Mouse (Mus musculus) myocyte (in vitro differentiated cells): ENCODE results near the gene Zbtb43. TPM values are rescaled to one million over a fixed set of nuclear protein-coding genes. Genes with fewer than 3 reads are reported as not detected.

ENCODE experiments used
- H3K27me3 ChIP-seq: one replicate; pipeline ENCODE4 v1.6.1; 2011; ENCODE audit not compliant: control insufficient read depth, insufficient read depth, insufficient read length
- H3K36me3 ChIP-seq: one replicate; pipeline ENCODE4 v1.6.1; 2011; ENCODE audit not compliant: control insufficient read depth, insufficient read depth
- H3K4me2 ChIP-seq: one replicate; pipeline ENCODE4 v1.6.1; 2011; ENCODE audit warnings: low read depth, control low read depth
- H3K4me3 ChIP-seq: one replicate; pipeline ENCODE4 v1.5.1; 2011; ENCODE audit warnings: mild to moderate bottlenecking, control low read depth, moderate library complexity
- H3K79me2 ChIP-seq: one replicate; pipeline ENCODE4 v1.6.1; 2011; ENCODE audit not compliant: control insufficient read depth, insufficient read depth
- H3ac ChIP-seq: one replicate; pipeline ENCODE4 v1.6.1; 2011; ENCODE audit not compliant: control insufficient read depth, insufficient read length
- CEBPB ChIP-seq: IDR thresholded peaks from 2 replicates; pipeline ENCODE4 v1.6.1; 2011; ENCODE audit warnings: mild to moderate bottlenecking, moderate library complexity; ENCODE audit not compliant: poor library complexity, insufficient read depth, severe bottlenecking
- E2F4 ChIP-seq: IDR thresholded peaks from one replicate; pipeline ENCODE4 v1.6.1; 2011; ENCODE audit warnings: mild to moderate bottlenecking, control low read depth, moderate library complexity; ENCODE audit not compliant: insufficient read depth
- MAX ChIP-seq: IDR thresholded peaks from one replicate; pipeline ENCODE4 v1.6.1; 2011; ENCODE audit warnings: low read depth, mild to moderate bottlenecking, control low read depth
- MYOD1 ChIP-seq, 3 experiments: IDR thresholded peaks; one replicate each; pipeline ENCODE4 v1.6.1; 2011; ENCODE audit warnings: control low read depth in 2 of 3, low read depth in 2 of 3, mild to moderate bottlenecking in 2 of 3, moderate library complexity in 1 of 3; ENCODE audit not compliant: insufficient read length in 2 of 3, control insufficient read depth in 1 of 3
- MYOG ChIP-seq, 3 experiments: IDR thresholded peaks; one replicate each; pipeline ENCODE4 v1.6.1; 2011; ENCODE audit warnings: control low read depth in 2 of 3, low read depth in 2 of 3, mild to moderate bottlenecking in 2 of 3; ENCODE audit not compliant: insufficient read length in 2 of 3, control insufficient read depth in 1 of 3, insufficient read depth in 1 of 3
- POLR2A ChIP-seq: IDR thresholded peaks from one replicate; pipeline ENCODE4 v1.6.1; 2011; ENCODE audit warnings: low read depth, mild to moderate bottlenecking, control low read depth, moderate library complexity; ENCODE audit not compliant: insufficient read length
- POLR2AphosphoS2 ChIP-seq: IDR thresholded peaks from one replicate; pipeline ENCODE4 v1.6.1; 2011; ENCODE audit warnings: low read depth, control low read depth; ENCODE audit not compliant: insufficient read length
- REST ChIP-seq: IDR thresholded peaks from one replicate; pipeline ENCODE4 v1.6.1; 2011; ENCODE audit warnings: mild to moderate bottlenecking, control low read depth, moderate library complexity; ENCODE audit not compliant: insufficient read depth, insufficient read length
- SRF ChIP-seq: IDR thresholded peaks from one replicate; pipeline ENCODE4 v1.6.1; 2011; ENCODE audit warnings: low read depth; ENCODE audit not compliant: control insufficient read depth, insufficient read length
- TCF12 ChIP-seq: IDR thresholded peaks from one replicate; pipeline ENCODE4 v1.6.1; 2011; ENCODE audit warnings: mild to moderate bottlenecking, control low read depth; ENCODE audit not compliant: poor library complexity, insufficient read depth, severe bottlenecking
- TCF3 ChIP-seq: IDR thresholded peaks from one replicate; pipeline ENCODE4 v1.6.1; 2011; ENCODE audit warnings: low read depth, control low read depth; ENCODE audit not compliant: insufficient read length
- USF1 ChIP-seq: IDR thresholded peaks from one replicate; pipeline ENCODE4 v1.6.1; 2011; ENCODE audit warnings: low read depth, mild to moderate bottlenecking, control low read depth, moderate library complexity
- polyA plus RNA-seq: library from polyadenylated mRNA; unstranded; fragments of >200 nt; fragmentation: generic; extraction: Trizol; gene quantifications from one replicate; pipeline ENCODE4 v1.2.1, GENCODE M21; 2012; ENCODE audit warnings: missing spikeins

The Zbtb43 gene
- polyA plus RNA-seq, 1 experiment, result 10.5 TPM

- Histone ChIP-seq H3K4me2 (no peak overlapping the region), H3K36me3 (no peaks in the 10 kb centered on the region), H3K4me3 (no peak overlapping the region), H3ac (no peak overlapping the region), H3K79me2 (peaks cover 7% of the 10 kb centered on the region), H3K27me3 (no peaks in the 10 kb centered on the region)
- no peak for TF ChIP-seq POLR2AphosphoS2
- no peak for TF ChIP-seq USF1
- no peak for TF ChIP-seq TCF12
- no peak for TF ChIP-seq MYOG (IDR thresholded peaks at IDR 0.05; ENCODE audit: control insufficient read depth in 1 of 3, insufficient read depth in 1 of 3, insufficient read length in 2 of 3, low read depth in 2 of 3)
- TF ChIP-seq REST, result no peak
- no peak for TF ChIP-seq TCF3
- no peak for TF ChIP-seq POLR2A
- no peak for TF ChIP-seq SRF
- TF ChIP-seq E2F4, result no peak
- TF ChIP-seq CEBPB, result no peak
- no peak for TF ChIP-seq MYOD1 (IDR thresholded peaks at IDR 0.05; ENCODE audit: control insufficient read depth in 1 of 3, insufficient read length in 2 of 3, low read depth in 2 of 3)
These were observed 33.2 kb downstream of the Zbtb43 start for GRCm38 (mm10) chr2:33435036-33435650.

DNA sequence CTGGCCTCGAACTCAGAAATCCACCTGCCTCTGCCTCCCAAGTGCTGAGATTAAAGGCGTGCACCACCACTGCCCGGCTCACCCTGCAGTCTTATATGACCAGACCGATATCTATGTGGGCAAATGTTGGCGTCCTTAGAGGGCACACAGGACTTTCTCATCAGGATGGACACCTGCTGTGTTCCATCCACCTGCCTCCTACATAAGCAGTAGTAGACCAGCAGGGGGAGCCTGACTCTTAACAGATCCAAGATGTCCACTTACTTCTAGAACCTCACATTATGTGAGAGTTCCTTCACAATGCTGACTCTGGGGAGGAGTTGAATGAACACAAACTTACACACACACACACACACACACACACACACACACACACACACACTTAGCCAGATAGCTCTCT lies 35.5 kb downstream of the Zbtb43 start:
- no peak overlapping the region for H3K4me2 ChIP-seq
- peaks cover 19% of the 10 kb centered on the region for H3K79me2 ChIP-seq
- H3K27me3 ChIP-seq, result no peaks in the 10 kb centered on the region
- TF ChIP-seq MYOD1 (IDR thresholded peaks at IDR 0.05; ENCODE audit: control insufficient read depth in 1 of 3, insufficient read length in 2 of 3, low read depth in 2 of 3) (peak in 2 of 3 experiments; percentile 55 to 58), TCF3 (no peak)
- no peaks in the 10 kb centered on the region for H3K36me3 ChIP-seq
- H3K4me3 ChIP-seq, result no peak overlapping the region
- H3ac ChIP-seq, result no peak overlapping the region

DNA sequence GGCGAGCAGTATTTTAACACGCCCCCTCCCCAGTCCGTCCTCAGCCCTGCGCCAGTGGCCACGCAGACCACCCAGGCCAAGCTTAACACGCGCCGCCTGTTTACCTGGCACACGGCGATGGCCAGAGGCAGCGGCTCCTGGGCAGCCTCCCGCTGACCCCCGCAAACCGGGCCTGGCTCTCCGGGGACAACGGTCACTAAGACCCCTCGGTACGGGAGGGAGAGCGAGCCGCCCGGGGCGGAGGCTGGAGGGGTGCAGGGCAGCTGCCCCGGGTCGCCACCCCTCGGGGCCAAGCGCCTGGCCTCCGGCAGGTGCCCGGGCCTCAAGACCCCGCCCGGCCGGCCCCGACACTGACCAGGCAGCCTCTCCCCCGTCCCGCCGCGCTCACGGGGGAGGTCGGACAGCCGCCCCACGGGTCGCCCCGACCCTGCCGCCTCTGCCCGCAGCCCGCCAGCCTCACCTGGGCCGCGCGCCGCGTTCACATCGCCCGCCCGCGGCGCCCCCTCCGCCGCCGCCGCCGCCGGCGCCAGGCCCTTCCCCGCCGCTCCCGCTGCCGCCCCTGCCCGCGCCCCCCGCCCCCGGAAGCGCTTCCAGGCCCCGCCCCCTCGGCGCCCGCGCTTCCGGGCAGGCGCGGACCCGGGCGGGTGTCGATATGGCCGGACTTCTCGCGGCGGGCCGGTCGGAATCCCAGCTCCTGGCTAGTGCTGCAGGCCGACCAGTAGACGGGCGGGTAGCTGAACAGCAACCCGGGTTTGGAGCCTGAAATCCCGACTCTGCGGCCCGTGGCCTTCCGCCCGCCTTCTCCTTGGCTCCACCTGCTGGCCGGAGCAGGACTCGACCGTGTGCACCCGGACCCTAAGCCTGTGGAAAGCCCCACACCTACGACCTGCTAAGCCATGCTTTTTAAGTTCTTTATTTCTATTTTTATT lies 37.3 kb downstream of the Zbtb43 start, which contains the start of gene Zbtb34:
Gene Zbtb34, minus strand, starts transcription at position 554 of the 929 bp plus-strand sequence.
- H3K4me3 ChIP-seq, result peak within 1 kb of the TSS; percentile 50
- peak within 1 kb of the TSS; percentile 94 for H3ac ChIP-seq
- no peaks in the 10 kb centered on the region for H3K27me3 ChIP-seq
- TF ChIP-seq POLR2A, result peak; percentile 81
- TF ChIP-seq TCF3, result no peak
- TF ChIP-seq POLR2AphosphoS2, result peak; percentile 74
- peak in 1 of 3 experiments; percentile 1 for TF ChIP-seq MYOG (IDR thresholded peaks at IDR 0.05; ENCODE audit: control insufficient read depth in 1 of 3, insufficient read depth in 1 of 3, insufficient read length in 2 of 3, low read depth in 2 of 3)
- TF ChIP-seq MAX, result no peak
- peak within 1 kb of the TSS; percentile 96 for H3K4me2 ChIP-seq
- H3K79me2 ChIP-seq, result peaks cover 19% of the 10 kb centered on the region
- no peaks in the 10 kb centered on the region for H3K36me3 ChIP-seq

DNA sequence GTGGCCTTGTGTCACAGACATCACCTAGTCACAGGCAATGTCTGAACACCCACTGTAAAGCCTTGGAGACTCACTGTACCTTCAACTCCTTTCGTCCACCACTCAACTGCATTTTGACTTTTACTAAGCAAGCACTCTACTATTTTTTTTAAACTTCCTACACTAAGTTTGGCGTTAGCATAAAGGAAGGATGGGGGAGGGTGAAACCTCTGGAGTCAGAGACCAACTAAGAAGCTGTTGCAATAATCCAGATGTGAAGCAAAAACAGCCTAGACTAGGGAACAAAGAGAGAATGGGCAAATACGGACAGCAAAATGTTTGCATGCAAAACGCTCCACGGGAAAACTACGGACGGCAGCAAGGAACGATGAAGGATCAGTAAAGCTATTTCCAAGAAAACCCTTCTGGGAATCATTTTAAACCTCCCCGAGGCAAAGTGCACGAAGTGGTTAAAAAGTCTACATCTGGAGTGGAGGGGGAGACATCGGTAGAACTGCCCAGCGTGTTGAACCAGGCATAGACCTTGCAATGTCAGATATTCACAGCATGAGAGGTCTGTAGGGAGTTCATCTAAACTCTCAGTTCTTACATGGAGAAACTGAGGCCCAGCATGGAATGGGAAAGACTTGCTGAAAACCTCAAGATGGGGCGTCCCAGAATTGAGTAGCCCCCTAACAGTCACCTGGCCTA lies 38.1 kb downstream of the Zbtb43 start:
- H3K4me2 ChIP-seq, result peak overlapping the region; percentile 96
- peak overlapping the region; percentile 50 for H3K4me3 ChIP-seq
- no peak for TF ChIP-seq REST
- H3K27me3 ChIP-seq, result no peaks in the 10 kb centered on the region
- H3ac ChIP-seq, result peak overlapping the region; percentile 94
- H3K36me3 ChIP-seq, result no peaks in the 10 kb centered on the region
- H3K79me2 ChIP-seq, result peaks cover 19% of the 10 kb centered on the region

GRCm38 (mm10) chr2:33429339-33429738 lies 39.0 kb downstream of the Zbtb43 start:
- H3K4me3 ChIP-seq, result peak overlapping the region; percentile 50

More at GRCm38 (mm10) chr2:33429339-33429738, 39.0 kb downstream of the Zbtb43 start:
- TF ChIP-seq POLR2A, result no peak
- TF ChIP-seq E2F4, result no peak
- no peak for TF ChIP-seq REST
- no peak for TF ChIP-seq CEBPB
- TF ChIP-seq MYOG (IDR thresholded peaks at IDR 0.05; ENCODE audit: control insufficient read depth in 1 of 3, insufficient read depth in 1 of 3, insufficient read length in 2 of 3, low read depth in 2 of 3), result no peak
- TF ChIP-seq SRF, result no peak
- TF ChIP-seq TCF12, result no peak
- TF ChIP-seq TCF3, result no peak
- TF ChIP-seq MAX, result no peak
- TF ChIP-seq MYOD1 (IDR thresholded peaks at IDR 0.05; ENCODE audit: control insufficient read depth in 1 of 3, insufficient read length in 2 of 3, low read depth in 2 of 3), result no peak
- TF ChIP-seq POLR2AphosphoS2, result no peak
- no peak for TF ChIP-seq USF1
- Histone ChIP-seq H3K4me2 (peak overlapping the region; percentile 96), H3K79me2 (peaks cover 19% of the 10 kb centered on the region), H3K27me3 (no peaks in the 10 kb centered on the region), H3ac (no peak overlapping the region), H3K36me3 (peaks cover 4% of the 10 kb centered on the region)
